Mouse (Mus musculus): ENCODE measurements around the gene Man1a.

GRCm38 (mm10) chr10:53927904-53928303, 148.5 kb downstream of the Man1a start:
- TF ChIP-seq CTCF (IDR thresholded peaks at IDR 0.05; ENCODE audit: borderline replicate concordance, extremely low read depth, insufficient read depth, insufficient read length) = no peak
- no peak for TF ChIP-seq POLR2A (IDR thresholded peaks at IDR 0.05; ENCODE audit: borderline replicate concordance, extremely low read depth, insufficient read depth, insufficient read length, poor library complexity, severe bottlenecking)

All from brain, embryonic 14.5 days (tissue).